Mouse (Mus musculus) stomach, embryonic 16.5 days (tissue): ENCODE data around the gene Pacrg. TPM values are rescaled to one million over a fixed set of nuclear protein-coding genes. Genes with fewer than 3 reads are reported as not detected.

Source experiments
- ATAC-seq: fragments of 200-750 bp; cut with Nextera tagmentation; 2 replicates; pipeline ENCODE4 v1.8.0; 2017; ENCODE audit warnings: moderate number of reproducible peaks, moderate TSS enrichment; ENCODE audit not compliant: insufficient read depth, low FRiP score
- H3K27ac ChIP-seq: fragments of 300-500 bp; sonication (generic); 2 replicates; pipeline ENCODE4 v1.5.1; 2014; ENCODE audit warnings: low read length
- H3K27me3 ChIP-seq: fragments of 300-500 bp; sonication (generic); 2 replicates; pipeline ENCODE4 v1.6.1; 2014; ENCODE audit warnings: low read length, control low read depth, mixed read lengths; ENCODE audit not compliant: control insufficient read depth, insufficient read depth
- H3K36me3 ChIP-seq: fragments of 300-500 bp; sonication (generic); 2 replicates; pipeline ENCODE4 v1.6.1; 2014; ENCODE audit warnings: low read length; ENCODE audit not compliant: control insufficient read depth, insufficient read depth
- H3K4me1 ChIP-seq: fragments of 300-500 bp; sonication (generic); 2 replicates; pipeline ENCODE4 v1.6.1; 2014; ENCODE audit warnings: low read length, control low read depth, mixed read lengths; ENCODE audit not compliant: control insufficient read depth, insufficient read depth
- H3K4me2 ChIP-seq: fragments of 300-500 bp; sonication (generic); 2 replicates; pipeline ENCODE4 v1.6.1; 2014; ENCODE audit warnings: low read depth, low read length, mixed read lengths
- H3K4me3 ChIP-seq: fragments of 300-500 bp; sonication (generic); replicated peaks from 2 replicates; pipeline ENCODE4 v1.5.1; 2014; ENCODE audit warnings: mild to moderate bottlenecking, low read length
- H3K9ac ChIP-seq: fragments of 300-500 bp; sonication (generic); 2 replicates; pipeline ENCODE4 v1.6.1; 2014; ENCODE audit warnings: low read length
- H3K9me3 ChIP-seq: fragments of 300-500 bp; sonication (generic); replicated peaks from 2 replicates; pipeline ENCODE4 v1.6.1; 2016; ENCODE audit warnings: low read length, control low read depth; ENCODE audit not compliant: control insufficient read depth
- WGBS: fragments of 180-500 bp; shearing (Covaris S2); extraction: QIAGEN DNeasy Blood & Tissue Kit; methylation state at CpG from one replicate; pipeline ENCODE4 v1.1.7; 2014; 5-methylcytosine and 5-hydroxymethylcytosine counted together
- polyA plus RNA-seq: library from polyadenylated mRNA; unstranded; fragments of >200 nt; fragmentation: Nextera tagmentation; extraction: Ambion mirVana; gene quantifications from 2 replicates; pipeline ENCODE4 v1.2.1, GENCODE M21; 2015

Gene Pacrg
- polyA plus RNA-seq, 1 experiment from 2014 or later = 1.8 TPM

DNA sequence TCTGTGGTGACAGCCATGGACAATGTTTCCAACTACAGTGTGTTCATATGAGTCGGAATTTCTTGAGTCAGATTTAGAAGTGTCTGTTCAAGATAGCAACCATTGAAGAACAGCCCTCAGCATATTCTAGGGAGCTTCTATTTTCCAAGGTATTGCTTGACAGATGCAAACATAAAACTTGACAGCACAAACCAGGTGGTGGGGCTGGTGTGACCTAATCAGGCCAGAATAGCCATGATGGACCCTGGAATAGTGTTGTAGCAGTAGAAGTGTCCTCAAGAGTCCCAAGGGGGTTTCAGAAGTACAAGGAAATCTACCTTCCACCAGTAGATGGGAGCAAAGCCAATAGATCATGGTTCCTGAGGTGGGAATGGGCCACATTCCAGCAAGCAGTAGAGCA lies 123.0 kb downstream of the Pacrg start:
- 84% methylated on average over 1 of the region's 1 CpGs for WGBS
- Histone ChIP-seq H3K4me3 (no peak overlapping the region), H3K9ac (no peak overlapping the region), H3K27ac (no peak overlapping the region), H3K36me3 (no peaks in the 10 kb centered on the region), H3K27me3 (no peaks in the 10 kb centered on the region), H3K4me2 (no peak overlapping the region), H3K9me3 (no peaks in the 10 kb centered on the region), H3K4me1 (no peaks in the 10 kb centered on the region)
- ATAC-seq = no peak

DNA sequence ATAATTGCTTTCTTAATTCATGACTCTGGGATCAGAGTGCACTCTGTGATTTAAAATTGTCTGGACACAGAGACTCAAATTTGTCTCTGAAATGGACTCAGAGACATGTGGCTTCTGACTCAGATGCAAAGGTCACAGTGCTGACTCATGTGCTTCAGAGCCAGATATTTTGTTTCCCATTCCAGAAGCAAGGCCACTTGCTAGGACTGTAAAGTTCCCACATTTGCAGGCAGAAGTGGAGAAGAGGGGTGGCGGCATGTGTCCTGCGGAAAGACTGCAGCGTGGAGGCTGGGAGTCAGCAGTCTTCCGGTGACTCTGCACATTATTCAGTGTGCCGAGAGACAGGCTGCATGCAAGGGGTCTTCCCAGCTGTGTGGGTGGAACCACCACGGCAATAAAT lies 137.3 kb downstream of the Pacrg start:
- no peak overlapping the region for H3K4me2 ChIP-seq
- WGBS = 36% methylated on average over 6 of the region's 6 CpGs
- no peak for ATAC-seq

DNA sequence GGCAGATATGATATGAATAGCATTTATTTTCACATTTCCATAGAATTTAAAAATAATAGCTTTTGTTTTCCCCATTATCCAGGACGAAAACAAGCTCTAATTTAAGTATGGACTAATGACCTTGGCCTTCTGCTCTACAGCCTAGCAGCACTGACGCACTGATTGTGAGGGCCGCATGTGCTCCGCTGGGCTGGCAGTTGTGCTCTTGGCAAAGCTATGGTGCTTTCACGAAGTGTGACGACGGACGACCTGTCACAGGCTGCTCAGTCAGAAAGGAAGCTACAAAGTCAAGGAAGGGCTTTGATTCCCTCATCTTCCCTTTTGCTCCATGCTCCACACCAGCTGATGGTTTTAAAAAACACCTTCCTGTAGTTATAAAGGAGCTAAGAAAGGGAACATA lies 142.1 kb downstream of the Pacrg start:
- Histone ChIP-seq H3K9ac (no peak overlapping the region), H3K27me3 (no peaks in the 10 kb centered on the region), H3K9me3 (no peaks in the 10 kb centered on the region), H3K36me3 (no peaks in the 10 kb centered on the region), H3K4me3 (no peak overlapping the region), H3K4me1 (no peaks in the 10 kb centered on the region), H3K27ac (no peak overlapping the region), H3K4me2 (no peak overlapping the region)
- WGBS = 66% methylated on average over 8 of the region's 8 CpGs
- no peak for ATAC-seq

More for the DNA sequence above, 137.3 kb downstream of the Pacrg start:
- Histone ChIP-seq H3K4me3 (no peak overlapping the region), H3K9ac (no peak overlapping the region), H3K27me3 (no peaks in the 10 kb centered on the region), H3K4me1 (no peaks in the 10 kb centered on the region), H3K36me3 (no peaks in the 10 kb centered on the region), H3K9me3 (no peaks in the 10 kb centered on the region), H3K27ac (no peak overlapping the region)

DNA sequence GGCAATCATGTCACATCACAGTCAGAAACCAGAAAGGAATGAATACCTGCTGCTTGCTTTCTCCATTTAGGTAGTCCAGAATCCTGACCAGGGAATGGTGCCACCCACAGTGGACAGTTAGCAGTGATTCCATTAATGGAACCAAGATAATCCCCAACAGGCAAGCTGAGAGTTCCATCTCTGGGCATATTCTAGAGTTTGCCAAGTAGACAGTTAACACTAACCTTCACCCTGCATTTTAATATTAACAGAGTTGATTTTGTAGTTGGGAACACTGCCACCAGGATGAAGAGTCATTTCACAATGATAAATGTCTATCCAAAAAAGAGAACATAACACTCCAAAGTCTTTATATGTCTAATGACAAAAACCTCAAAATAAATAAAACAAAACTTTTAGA lies 144.7 kb downstream of the Pacrg start:
- ATAC-seq = no peak
- Histone ChIP-seq H3K9me3 (no peaks in the 10 kb centered on the region), H3K4me1 (no peaks in the 10 kb centered on the region), H3K4me3 (no peak overlapping the region), H3K4me2 (no peak overlapping the region), H3K9ac (no peak overlapping the region), H3K27me3 (no peaks in the 10 kb centered on the region), H3K36me3 (no peaks in the 10 kb centered on the region), H3K27ac (no peak overlapping the region)

DNA sequence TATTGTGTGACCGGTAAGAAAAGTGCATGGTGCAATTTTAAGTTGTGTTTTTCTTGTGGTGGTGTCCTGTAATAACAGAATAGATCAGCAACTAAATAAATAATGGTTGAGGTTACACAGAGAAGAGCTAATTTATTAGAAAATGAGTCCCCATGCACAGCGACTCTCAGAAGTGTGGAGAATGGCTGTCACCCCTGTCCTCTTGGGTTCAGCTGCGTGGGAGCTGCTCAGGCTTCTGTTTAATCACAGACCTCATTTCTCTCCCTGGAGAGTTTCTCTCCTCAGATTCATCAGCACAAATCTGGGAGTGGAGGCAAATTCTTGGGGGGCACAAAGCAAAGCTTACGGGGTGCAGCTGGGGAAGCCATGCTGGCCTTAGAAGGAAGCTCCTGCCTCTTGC lies 163.0 kb downstream of the Pacrg start:
- WGBS = 72% methylated on average over 4 of the region's 4 CpGs
- no peaks in the 10 kb centered on the region for H3K9me3 ChIP-seq
- H3K36me3 ChIP-seq = no peaks in the 10 kb centered on the region
- no peak overlapping the region for H3K27ac ChIP-seq
- H3K4me2 ChIP-seq = no peak overlapping the region
- H3K9ac ChIP-seq = no peak overlapping the region
- H3K27me3 ChIP-seq = no peaks in the 10 kb centered on the region
- ATAC-seq = no peak
- H3K4me1 ChIP-seq = no peaks in the 10 kb centered on the region
- H3K4me3 ChIP-seq = no peak overlapping the region

DNA sequence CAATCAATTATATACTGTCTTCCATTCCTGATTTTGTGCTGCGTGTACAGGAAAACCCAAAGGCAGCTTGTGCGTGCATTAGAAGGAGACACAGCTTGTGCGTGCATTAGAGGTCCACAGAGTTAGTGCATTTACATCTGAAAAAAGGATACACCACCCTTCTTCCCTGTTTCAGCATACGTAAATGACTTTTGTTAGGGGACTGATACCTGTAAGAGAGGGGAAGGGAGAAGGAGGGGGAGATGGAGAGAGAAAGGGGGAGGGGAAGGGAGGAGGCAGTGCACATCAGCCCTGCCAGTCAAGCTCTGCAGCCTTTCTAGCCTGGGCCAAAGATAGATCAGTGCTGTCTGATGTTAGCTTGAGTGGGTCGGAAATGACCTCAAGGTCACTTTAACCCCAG lies 164.6 kb downstream of the Pacrg start:
- no peak overlapping the region for H3K9ac ChIP-seq
- no peak overlapping the region for H3K27ac ChIP-seq
- no peak overlapping the region for H3K4me3 ChIP-seq
- no peaks in the 10 kb centered on the region for H3K27me3 ChIP-seq
- no peaks in the 10 kb centered on the region for H3K9me3 ChIP-seq
- ATAC-seq = no peak
- 71% methylated on average over 5 of the region's 5 CpGs for WGBS
- H3K4me2 ChIP-seq = no peak overlapping the region
- no peaks in the 10 kb centered on the region for H3K4me1 ChIP-seq
- no peaks in the 10 kb centered on the region for H3K36me3 ChIP-seq

DNA sequence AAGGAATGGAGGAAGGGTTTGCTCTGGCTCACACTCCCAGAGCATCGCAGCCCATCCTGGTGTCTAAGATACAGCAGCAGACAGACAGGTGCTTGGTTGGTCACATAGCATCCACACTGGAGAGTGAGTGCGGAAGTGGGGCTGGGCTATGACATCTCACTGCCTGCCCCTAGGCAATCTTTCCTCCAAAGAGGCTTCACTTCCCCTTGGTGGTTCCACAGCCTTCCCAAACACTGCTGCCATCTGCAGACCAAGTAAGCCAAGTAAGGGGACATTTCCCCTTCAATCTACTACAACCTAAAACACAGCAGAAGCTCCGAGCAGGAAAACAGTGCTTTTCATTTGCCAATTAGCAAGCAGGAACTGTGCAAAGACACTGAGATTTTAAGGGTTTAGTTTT lies 165.1 kb downstream of the Pacrg start:
- 60% methylated on average over 3 of the region's 3 CpGs for WGBS
- H3K36me3 ChIP-seq = no peaks in the 10 kb centered on the region
- H3K4me1 ChIP-seq = no peaks in the 10 kb centered on the region
- H3K4me2 ChIP-seq = no peak overlapping the region
- ATAC-seq = no peak
- no peak overlapping the region for H3K4me3 ChIP-seq
- no peak overlapping the region for H3K9ac ChIP-seq
- H3K9me3 ChIP-seq = no peaks in the 10 kb centered on the region
- no peak overlapping the region for H3K27ac ChIP-seq
- no peaks in the 10 kb centered on the region for H3K27me3 ChIP-seq

DNA sequence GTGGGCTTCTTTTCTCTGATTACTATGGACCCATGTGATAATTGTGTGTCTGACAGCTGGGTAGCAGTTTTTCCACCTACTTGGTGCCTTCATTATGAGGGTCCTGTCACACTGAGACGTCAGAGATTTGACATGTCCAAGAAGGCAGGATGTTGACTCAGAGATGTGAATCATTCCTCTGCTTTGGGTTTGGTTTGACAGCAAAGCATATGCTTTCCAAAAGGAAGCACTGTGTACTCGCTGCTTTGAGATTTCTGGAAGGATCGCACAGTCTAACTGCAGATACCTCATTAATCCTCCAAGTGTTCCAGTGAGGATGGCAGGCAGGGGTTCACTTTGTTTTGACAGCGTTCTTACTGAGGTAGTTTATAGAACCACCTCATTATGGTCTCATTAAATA lies 178.8 kb downstream of the Pacrg start:
- Histone ChIP-seq H3K4me2 (no peak overlapping the region), H3K9ac (no peak overlapping the region), H3K36me3 (no peaks in the 10 kb centered on the region), H3K27ac (no peak overlapping the region), H3K9me3 (no peaks in the 10 kb centered on the region), H3K27me3 (no peaks in the 10 kb centered on the region), H3K4me1 (no peaks in the 10 kb centered on the region), H3K4me3 (no peak overlapping the region)
- no peak for ATAC-seq
- 55% methylated on average over 4 of the region's 4 CpGs for WGBS

DNA sequence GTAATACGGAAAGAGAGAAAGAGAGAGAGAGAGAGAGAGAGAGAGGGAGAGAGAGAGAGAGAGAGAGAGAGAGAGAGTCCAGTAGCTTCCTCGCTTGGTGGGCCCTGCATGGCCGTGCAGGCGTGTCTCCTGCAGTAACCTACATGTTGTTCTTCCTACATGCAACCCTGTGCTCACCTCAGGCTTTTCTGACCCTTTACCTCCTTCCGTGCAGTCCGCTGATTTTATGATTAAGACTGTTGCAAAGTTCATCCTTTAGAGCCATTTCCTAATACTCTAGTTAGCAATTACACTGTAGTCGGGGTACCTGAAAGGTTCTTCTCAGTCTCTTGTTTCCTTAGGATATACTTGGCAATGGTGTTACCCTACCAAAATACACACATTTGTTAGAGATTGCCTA lies 196.5 kb downstream of the Pacrg start:
- 88% methylated on average over 7 of the region's 7 CpGs for WGBS
- Histone ChIP-seq H3K9me3 (no peaks in the 10 kb centered on the region), H3K9ac (no peak overlapping the region), H3K4me3 (no peak overlapping the region), H3K4me2 (no peak overlapping the region), H3K27ac (no peak overlapping the region), H3K4me1 (no peaks in the 10 kb centered on the region), H3K36me3 (no peaks in the 10 kb centered on the region), H3K27me3 (no peaks in the 10 kb centered on the region)
- ATAC-seq = no peak

DNA sequence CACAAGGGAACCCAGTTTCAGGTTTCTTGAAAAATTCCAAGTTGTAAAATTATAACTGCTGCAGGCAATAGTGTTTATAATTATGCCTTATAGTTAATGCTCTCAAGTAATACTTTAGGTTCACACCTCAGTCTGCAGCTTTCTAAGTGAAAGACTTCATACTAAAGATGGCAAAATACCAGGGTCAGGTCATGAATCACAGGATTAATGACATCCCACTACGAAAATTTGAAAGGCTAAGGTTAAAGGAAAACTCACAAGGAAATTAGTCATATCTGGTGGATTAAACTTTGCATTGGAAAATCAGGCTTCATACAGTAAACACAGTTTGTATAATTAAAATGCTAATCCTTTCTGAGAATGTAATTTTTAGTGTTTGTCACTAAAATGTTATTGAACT lies 200.3 kb downstream of the Pacrg start:
- H3K27me3 ChIP-seq = no peaks in the 10 kb centered on the region
- 25% methylated on average over 1 of the region's 1 CpGs for WGBS
- no peak overlapping the region for H3K27ac ChIP-seq
- no peak for ATAC-seq
- H3K4me3 ChIP-seq = no peak overlapping the region
- no peaks in the 10 kb centered on the region for H3K36me3 ChIP-seq
- H3K9me3 ChIP-seq = no peaks in the 10 kb centered on the region
- no peak overlapping the region for H3K4me2 ChIP-seq
- no peak overlapping the region for H3K9ac ChIP-seq
- H3K4me1 ChIP-seq = no peaks in the 10 kb centered on the region
